Mouse (Mus musculus): ENCODE measurements at regions not wholly inside any gene's neighbourhood (a gene's known extent, or its start where the extent isn't known, plus 50 kb on each side); places are given as distances from the start of the nearest gene placed in this dataset.

DNA sequence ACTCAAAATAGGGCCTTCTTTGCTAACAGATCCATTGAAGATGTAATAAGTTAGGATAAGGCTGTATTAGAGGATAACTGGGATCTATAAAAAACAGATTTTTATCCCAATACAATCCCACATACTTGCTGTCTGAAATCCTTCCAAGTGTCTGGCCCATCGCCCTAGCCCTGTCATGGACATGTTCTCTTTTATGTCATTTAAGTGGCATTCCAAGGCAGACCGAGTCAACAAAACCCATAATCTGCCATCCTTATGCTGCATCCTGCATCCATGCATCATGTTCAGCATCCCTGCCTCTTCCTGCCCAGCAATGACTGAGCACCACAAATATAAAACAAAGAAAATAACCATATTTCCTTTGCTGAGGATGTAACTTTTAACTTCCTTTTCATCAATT is 108.3 kb upstream of the Tab2 start:
- TF ChIP-seq NRF1 (IDR thresholded peaks at IDR 0.05; ENCODE audit: insufficient read depth, low read depth, low read length, poor library complexity, severe bottlenecking) (no peak), POLR2A (IDR thresholded peaks at IDR 0.05; ENCODE audit: control insufficient read depth in 1 of 2, insufficient read depth in 1 of 2, low read depth in 1 of 2, low read length in 2 of 2, poor library complexity in 1 of 2) (no peak), ELF1 (IDR thresholded peaks at IDR 0.05; ENCODE audit: low read depth, low read length) (no peak), RCOR1 (IDR thresholded peaks at IDR 0.05; ENCODE audit: low read depth, low read length) (no peak), ZC3H11A (IDR thresholded peaks at IDR 0.05; ENCODE audit: low read depth, low read length) (no peak), GATA1 (IDR thresholded peaks at IDR 0.05; ENCODE audit: low read depth, low read length) (no peak), MAX (IDR thresholded peaks at IDR 0.05; ENCODE audit: low read length) (no peak), CTCF (IDR thresholded peaks at IDR 0.05 in 2 of 3, conservative IDR thresholded peaks at IDR 0.05 in 1 of 3; ENCODE audit: control insufficient read depth in 1 of 3, insufficient read depth in 1 of 3, low read depth in 2 of 3, low read length in 3 of 3, poor library complexity in 1 of 3, severe bottlenecking in 1 of 3) (no peak), POLR2AphosphoS2 (IDR thresholded peaks at IDR 0.05; ENCODE audit: low read length) (no peak), TAL1 (IDR thresholded peaks at IDR 0.05; ENCODE audit: low read length) (no peak), MEF2A (IDR thresholded peaks at IDR 0.05; ENCODE audit: extremely low read depth, insufficient replicate concordance, low read depth, low read length, poor library complexity, severe bottlenecking) (no peak), ZNF384 (IDR thresholded peaks at IDR 0.05; ENCODE audit: low read depth, low read length) (no peak), USF2 (IDR thresholded peaks at IDR 0.05; ENCODE audit: borderline replicate concordance in 1 of 2, insufficient read depth in 1 of 2, low read depth in 1 of 2, low read length in 2 of 2) (no peak), GABPA (IDR thresholded peaks at IDR 0.05; ENCODE audit: low read depth, low read length) (no peak)

Measured in MEL (cell line).